Mouse (Mus musculus) embryonic facial prominence, embryonic 15.5 days (tissue): Measurements from ENCODE around the gene Zfp292. TPM values are rescaled to one million over a fixed set of nuclear protein-coding genes. Genes with fewer than 3 reads are reported as not detected.

ENCODE experiments used
- ATAC-seq: fragments of 200-750 bp; cut with Nextera tagmentation; 2 replicates; pipeline ENCODE4 v1.8.0; 2017; ENCODE audit warnings: low read depth, moderate TSS enrichment; ENCODE audit not compliant: insufficient number of reproducible peaks, low FRiP score, low TSS enrichment
- H3K27ac ChIP-seq: fragments of 300-500 bp; sonication (generic); replicated peaks from 2 replicates; pipeline ENCODE4 v1.5.1; 2015; ENCODE audit warnings: mild to moderate bottlenecking, inconsistent platforms
- H3K27me3 ChIP-seq: fragments of 300-500 bp; sonication (generic); 2 replicates; pipeline ENCODE4 v1.6.1; 2015; ENCODE audit warnings: inconsistent platforms
- H3K36me3 ChIP-seq: fragments of 300-500 bp; sonication (generic); 2 replicates; pipeline ENCODE4 v1.6.1; 2015; ENCODE audit warnings: mild to moderate bottlenecking, inconsistent platforms
- H3K4me1 ChIP-seq: fragments of 300-500 bp; sonication (generic); 2 replicates; pipeline ENCODE4 v1.6.1; 2015; ENCODE audit warnings: inconsistent platforms
- H3K4me2 ChIP-seq: fragments of 300-500 bp; sonication (generic); replicated peaks from 2 replicates; pipeline ENCODE4 v1.6.1; 2015; ENCODE audit warnings: mild to moderate bottlenecking, inconsistent platforms
- H3K4me3 ChIP-seq: fragments of 300-500 bp; sonication (generic); replicated peaks from 2 replicates; pipeline ENCODE4 v1.5.1; 2015; ENCODE audit warnings: mild to moderate bottlenecking, inconsistent platforms
- H3K9ac ChIP-seq: fragments of 300-500 bp; sonication (generic); 2 replicates; pipeline ENCODE4 v1.6.1; 2015; ENCODE audit warnings: inconsistent platforms
- H3K9me3 ChIP-seq: fragments of 300-500 bp; sonication (generic); replicated peaks from 2 replicates; pipeline ENCODE4 v1.6.1; 2016; ENCODE audit warnings: inconsistent platforms
- WGBS: fragments of 180-500 bp; shearing (Covaris S2); methylation state at CpG from one replicate; pipeline ENCODE4 v1.1.7; 2015; 5-methylcytosine and 5-hydroxymethylcytosine counted together
- polyA plus RNA-seq: library from polyadenylated mRNA; unstranded; fragments of >200 nt; fragmentation: Nextera tagmentation; extraction: Ambion mirVana; gene quantifications from 2 replicates; pipeline ENCODE4 v1.2.1, GENCODE M21; 2015

The Zfp292 gene
- polyA plus RNA-seq, 1 experiment from 2014 or later, result 15.4 TPM

GRCm38 (mm10) chr4:34881851-34882250 lies 909 bp downstream of the Zfp292 start:
- no peak for ATAC-seq
- H3K27me3 ChIP-seq, result no peaks in the 10 kb centered on the region
- peak overlapping the region; percentile 76 for H3K9ac ChIP-seq
- 7% methylated on average over 4 of the region's 4 CpGs for WGBS
- H3K27ac ChIP-seq, result peak overlapping the region; percentile 93
- H3K36me3 ChIP-seq, result peaks cover 8% of the 10 kb centered on the region
- no peaks in the 10 kb centered on the region; the same call in 1 of the 2 replicates for H3K9me3 ChIP-seq
- H3K4me2 ChIP-seq, result peak overlapping the region; percentile 70
- H3K4me3 ChIP-seq, result peak overlapping the region; percentile 68
- H3K4me1 ChIP-seq, result peaks cover 16% of the 10 kb centered on the region

DNA sequence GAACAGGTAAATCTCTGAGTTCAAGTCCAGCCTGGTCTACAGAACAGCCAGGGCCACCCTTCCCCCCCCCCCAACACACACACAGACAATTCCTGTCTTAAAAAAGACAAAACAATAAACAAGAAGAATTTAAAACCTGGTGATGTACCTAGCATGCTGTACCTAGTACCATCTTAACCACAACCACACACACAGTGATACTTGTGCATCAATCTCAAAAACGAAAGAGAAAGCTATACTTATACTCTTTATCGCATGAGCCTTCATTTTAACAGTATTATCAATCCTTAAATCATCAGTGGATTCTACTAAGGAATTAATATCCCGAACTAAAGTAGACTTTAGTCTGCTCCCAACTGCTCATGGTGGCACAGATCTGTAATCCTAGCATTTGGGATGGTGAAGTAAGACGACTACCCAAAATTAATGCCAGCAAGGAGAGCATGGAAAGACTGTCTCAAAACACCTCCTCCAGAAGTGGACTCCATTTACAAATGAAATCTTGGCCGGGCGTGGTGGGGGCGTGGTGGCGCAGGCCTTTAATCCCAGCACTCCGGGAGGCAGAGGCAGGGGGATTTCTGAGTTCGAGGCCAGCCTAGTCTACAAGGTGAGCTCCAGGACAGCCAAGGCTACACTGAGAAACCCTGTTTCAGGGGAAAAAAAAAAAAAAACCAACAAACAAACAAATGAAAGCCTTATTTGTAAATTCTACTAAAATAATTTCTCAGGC lies 1.7 kb downstream of the Zfp292 start:
- H3K27me3 ChIP-seq, result no peaks in the 10 kb centered on the region
- peaks cover 11% of the 10 kb centered on the region for H3K36me3 ChIP-seq
- H3K4me2 ChIP-seq, result peak overlapping the region; percentile 70
- peaks cover 12% of the 10 kb centered on the region for H3K4me1 ChIP-seq
- no peak overlapping the region for H3K9ac ChIP-seq
- no peak overlapping the region for H3K27ac ChIP-seq
- H3K4me3 ChIP-seq, result peak overlapping the region; percentile 68
- H3K9me3 ChIP-seq, result no peaks in the 10 kb centered on the region; the same call in 1 of the 2 replicates
- WGBS, result 83% methylated on average over 10 of the region's 10 CpGs
- ATAC-seq, result no peak

GRCm38 (mm10) chr4:34874234-34874633 lies 8.5 kb downstream of the Zfp292 start:
- WGBS, result 66% methylated on average over 1 of the region's 1 CpGs
- H3K4me2 ChIP-seq, result no peak overlapping the region
- ATAC-seq, result no peak
- H3K4me3 ChIP-seq, result no peak overlapping the region
- no peak overlapping the region for H3K9ac ChIP-seq
- no peaks in the 10 kb centered on the region for H3K4me1 ChIP-seq
- H3K9me3 ChIP-seq, result no peaks in the 10 kb centered on the region; the same call in 1 of the 2 replicates
- no peak overlapping the region for H3K27ac ChIP-seq
- no peaks in the 10 kb centered on the region for H3K27me3 ChIP-seq
- peaks cover 11% of the 10 kb centered on the region for H3K36me3 ChIP-seq

- 92% methylated on average over 4 of the region's 4 CpGs for WGBS
- Histone ChIP-seq H3K36me3 (peaks cover 11% of the 10 kb centered on the region), H3K27ac (no peak overlapping the region), H3K4me1 (no peaks in the 10 kb centered on the region), H3K9ac (no peak overlapping the region), H3K4me2 (no peak overlapping the region), H3K4me3 (no peak overlapping the region), H3K27me3 (no peaks in the 10 kb centered on the region), H3K9me3 (no peaks in the 10 kb centered on the region; the same call in 1 of the 2 replicates)
- ATAC-seq, result no peak
These were observed 9.8 kb downstream of the Zfp292 start for GRCm38 (mm10) chr4:34872896-34873495.

GRCm38 (mm10) chr4:34869813-34870212 lies 12.9 kb downstream of the Zfp292 start:
- no peak overlapping the region for H3K4me3 ChIP-seq
- no peak overlapping the region for H3K9ac ChIP-seq
- H3K27ac ChIP-seq, result no peak overlapping the region
- 82% methylated on average over 3 of the region's 3 CpGs for whole genome bisulfite sequencing
- H3K4me2 ChIP-seq, result no peak overlapping the region
- no peak for ATAC-seq
- no peaks in the 10 kb centered on the region for H3K36me3 ChIP-seq
- no peaks in the 10 kb centered on the region for H3K4me1 ChIP-seq
- no peaks in the 10 kb centered on the region for H3K27me3 ChIP-seq
- no peaks in the 10 kb centered on the region for H3K9me3 ChIP-seq

DNA sequence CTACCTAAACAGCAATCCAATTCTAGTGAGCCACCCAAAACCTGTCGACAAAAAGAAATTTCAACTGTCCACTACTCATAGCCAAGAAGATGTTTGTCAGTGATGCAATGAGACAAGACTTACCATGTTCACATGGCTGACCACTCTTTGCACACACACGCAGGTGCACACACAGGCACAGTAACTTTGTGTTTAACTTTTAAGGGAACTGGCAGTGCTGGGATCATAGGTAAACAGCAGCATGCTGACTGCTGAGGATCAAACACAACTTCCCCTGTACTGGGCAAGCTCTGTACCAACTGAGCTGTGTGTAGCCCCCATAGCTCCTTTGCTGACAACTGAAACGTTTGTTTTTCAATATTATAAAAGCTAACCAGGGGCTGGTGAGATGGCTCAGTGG lies 21.3 kb downstream of the Zfp292 start:
- WGBS, result 81% methylated on average over 3 of the region's 3 CpGs

GRCm38 (mm10) chr4:34859416-34859815 lies 23.3 kb downstream of the Zfp292 start:
- 91% methylated on average over 3 of the region's 3 CpGs for WGBS
- ATAC-seq, result no peak

More for the DNA sequence above, 21.3 kb downstream of the Zfp292 start:
- Histone ChIP-seq H3K36me3 (no peaks in the 10 kb centered on the region), H3K27me3 (no peaks in the 10 kb centered on the region), H3K4me2 (no peak overlapping the region), H3K9ac (no peak overlapping the region), H3K27ac (no peak overlapping the region), H3K4me1 (peaks cover 9% of the 10 kb centered on the region), H3K4me3 (no peak overlapping the region), H3K9me3 (no peaks in the 10 kb centered on the region)
- ATAC-seq, result no peak

GRCm38 (mm10) chr4:34858903-34859302 lies 23.9 kb downstream of the Zfp292 start:
- Histone ChIP-seq H3K9me3 (no peaks in the 10 kb centered on the region), H3K4me1 (peaks cover 9% of the 10 kb centered on the region), H3K27ac (no peak overlapping the region), H3K27me3 (no peaks in the 10 kb centered on the region), H3K4me2 (no peak overlapping the region), H3K36me3 (peaks cover 4% of the 10 kb centered on the region; the same call in 1 of the 2 replicates), H3K9ac (no peak overlapping the region), H3K4me3 (no peak overlapping the region)
- WGBS, result 88% methylated on average over 3 of the region's 3 CpGs
- no peak for ATAC-seq

More at GRCm38 (mm10) chr4:34859416-34859815, 23.3 kb downstream of the Zfp292 start:
- Histone ChIP-seq H3K36me3 (no peaks in the 10 kb centered on the region), H3K9me3 (no peaks in the 10 kb centered on the region), H3K27ac (no peak overlapping the region), H3K9ac (no peak overlapping the region), H3K4me2 (no peak overlapping the region), H3K4me3 (no peak overlapping the region), H3K27me3 (no peaks in the 10 kb centered on the region), H3K4me1 (peaks cover 9% of the 10 kb centered on the region)

DNA sequence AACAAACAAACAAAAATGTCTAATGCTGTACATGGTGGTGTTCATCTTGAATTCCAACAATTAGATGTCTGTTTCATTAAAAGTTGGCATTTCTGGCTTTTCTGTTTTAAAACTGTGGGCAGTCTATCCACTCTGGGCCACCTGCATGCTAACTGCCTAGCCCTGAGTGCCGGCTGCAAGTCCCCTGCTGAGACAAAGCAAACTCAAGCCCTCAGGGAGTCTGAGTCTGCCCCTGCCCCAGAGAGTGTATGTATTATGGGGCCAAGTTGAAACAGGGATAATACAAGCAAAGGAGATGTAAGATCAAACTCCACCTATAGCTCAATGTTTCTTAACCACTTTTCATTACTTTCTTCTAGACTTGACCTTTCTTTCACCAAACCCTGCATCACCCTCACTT lies 26.8 kb downstream of the Zfp292 start:
- no peaks in the 10 kb centered on the region for H3K27me3 ChIP-seq
- WGBS, result 18% methylated on average over 1 of the region's 1 CpGs
- no peak overlapping the region for H3K4me3 ChIP-seq
- H3K4me1 ChIP-seq, result peaks cover 9% of the 10 kb centered on the region
- H3K27ac ChIP-seq, result no peak overlapping the region
- H3K9ac ChIP-seq, result no peak overlapping the region
- no peak overlapping the region for H3K4me2 ChIP-seq
- peaks cover 17% of the 10 kb centered on the region for H3K36me3 ChIP-seq
- no peak for ATAC-seq
- H3K9me3 ChIP-seq, result no peaks in the 10 kb centered on the region; the same call in 1 of the 2 replicates

GRCm38 (mm10) chr4:34852051-34852450 lies 30.7 kb downstream of the Zfp292 start:
- H3K36me3 ChIP-seq, result peaks cover 17% of the 10 kb centered on the region
- no peaks in the 10 kb centered on the region for H3K27me3 ChIP-seq
- no peaks in the 10 kb centered on the region for H3K4me1 ChIP-seq
- no peak overlapping the region for H3K27ac ChIP-seq
- ATAC-seq, result no peak
- no peaks in the 10 kb centered on the region; the same call in 1 of the 2 replicates for H3K9me3 ChIP-seq
- 93% methylated on average over 7 of the region's 7 CpGs for WGBS
- no peak overlapping the region for H3K9ac ChIP-seq
- no peak overlapping the region for H3K4me3 ChIP-seq
- no peak overlapping the region for H3K4me2 ChIP-seq

DNA sequence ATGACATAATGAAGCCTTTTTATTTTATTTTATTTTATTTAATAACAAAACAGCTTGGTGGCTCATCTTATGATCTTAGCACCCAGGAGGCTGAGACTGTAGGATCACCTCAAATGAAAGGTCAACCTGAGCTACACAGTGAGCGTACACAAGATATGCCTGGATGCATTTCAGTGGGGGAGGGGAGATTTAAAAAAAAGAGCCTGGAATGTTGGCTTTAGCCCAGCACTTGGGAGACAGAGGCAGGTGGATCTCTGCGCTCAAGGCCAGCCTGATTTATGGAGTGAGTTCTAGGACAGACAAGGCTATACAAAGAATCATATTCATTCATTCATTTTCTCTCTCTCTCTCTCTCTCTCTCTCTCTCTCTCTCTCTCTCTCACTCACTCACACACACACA lies 32.6 kb downstream of the Zfp292 start:
- no peaks in the 10 kb centered on the region for H3K27me3 ChIP-seq
- H3K9ac ChIP-seq, result no peak overlapping the region
- no peaks in the 10 kb centered on the region; the same call in 1 of the 2 replicates for H3K9me3 ChIP-seq
- H3K4me2 ChIP-seq, result no peak overlapping the region
- H3K4me3 ChIP-seq, result no peak overlapping the region
- H3K27ac ChIP-seq, result no peak overlapping the region
- WGBS, result 89% methylated on average over 2 of the region's 2 CpGs
- H3K4me1 ChIP-seq, result no peaks in the 10 kb centered on the region
- peaks cover 17% of the 10 kb centered on the region for H3K36me3 ChIP-seq
- no peak for ATAC-seq
